In genomic region chrX:162800371-162800770, GRCm38 (mm10) we compare ENCODE assay signal across 9 mouse cellular contexts. TPM values are rescaled to one million over a fixed set of nuclear protein-coding genes. Genes with fewer than 3 reads are reported as not detected.
DNase-seq lines count a peak whose midpoint lies in the region; ATAC-seq lines count a peak whose summit lies in the region.
"Had no signal": no experiment of that assay in that cellular context is flagged by ENCODE, and none has a peak within 500 bp of the region (broad histone marks: within the 10 kb centered on the region; RNA-seq: fewer than 3 reads in every experiment).

No protein-coding gene starts in this region.

- H3K27me3 ChIP-seq in midbrain, embryonic 10.5 days (ENCODE audit: low read depth, poor library complexity, severe bottlenecking), result 0 out of 2 replicates have a peak, but pooled peaks cover 13% of the 10 kb centered on the region
- H3K27me3 ChIP-seq in midbrain, embryonic 16.5 days (ENCODE audit: control insufficient read depth, insufficient read depth, low read depth, low read length), result no peaks in the 10 kb centered on the region
- H3K27me3 ChIP-seq: midbrain, embryonic 12.5 days had no signal

- H3K4me2 ChIP-seq in midbrain, embryonic 16.5 days (ENCODE audit: low read length), result no peak overlapping the region
- H3K4me2 ChIP-seq: midbrain, embryonic 12.5 days had no signal

- H3K4me1 ChIP-seq in midbrain, embryonic 10.5 days, result no peaks in the 10 kb centered on the region
- H3K4me1 ChIP-seq in midbrain, embryonic 16.5 days (ENCODE audit: control insufficient read depth, insufficient read depth, low read length), result no peaks in the 10 kb centered on the region
- H3K4me1 ChIP-seq: midbrain, embryonic 12.5 days had no signal

- no peak overlapping the region for H3K4me3 ChIP-seq in midbrain, embryonic 10.5 days
- no peak overlapping the region for H3K4me3 ChIP-seq in midbrain, embryonic 16.5 days (ENCODE audit: low read depth, low read length)
- H3K4me3 ChIP-seq: midbrain, embryonic 12.5 days had no signal

- DNase-seq in midbrain, embryonic 10.5 days (ENCODE audit: low spot score), result peak; percentile 24
- peak; percentile 39 for DNase-seq in T-cell, adult 2 months (ENCODE audit: low spot score)
- DNase-seq in cerebellum, adult 8-10 months, result peak; percentile 42
- DNase-seq in hindlimb bud, embryonic 11.5 days (ENCODE audit: extremely low spot score, low read depth, low spot score), result peak; percentile 16
- DNase-seq in lung, adult 18-20 months, result peak; percentile 12 to 31
- peak; percentile 42 to 52 for DNase-seq in right cerebral cortex, postnatal 10 days (ENCODE audit: low spot score in 2 of 2)

- no peak overlapping the region for H3K9ac ChIP-seq in midbrain, embryonic 16.5 days (ENCODE audit: low read depth, low read length)
- H3K9ac ChIP-seq: midbrain, embryonic 12.5 days had no signal

- no peak for ATAC-seq in midbrain, embryonic 16.5 days
- ATAC-seq in erythroblast, adult 5-6 weeks (replicated peaks; ENCODE audit: low FRiP score, poor library complexity, severe bottlenecking), result no peak

- H3K27ac ChIP-seq in midbrain, embryonic 10.5 days (replicated peaks), result no peak overlapping the region
- H3K27ac ChIP-seq in midbrain, embryonic 16.5 days (ENCODE audit: low read length), result no peak overlapping the region
- H3K27ac ChIP-seq: midbrain, embryonic 12.5 days had no signal

- H3K9me3 ChIP-seq in midbrain, embryonic 10.5 days (replicated peaks), result no peaks in the 10 kb centered on the region
- no peaks in the 10 kb centered on the region for H3K9me3 ChIP-seq in midbrain, embryonic 16.5 days (replicated peaks; ENCODE audit: control insufficient read depth, low read length, poor library complexity, severe bottlenecking)
- H3K9me3 ChIP-seq: midbrain, embryonic 12.5 days had no signal

- peaks cover 32% of the 10 kb centered on the region for H3K36me3 ChIP-seq in midbrain, embryonic 10.5 days
- H3K36me3 ChIP-seq in midbrain, embryonic 16.5 days (ENCODE audit: control insufficient read depth, insufficient read depth, low read length), result no peaks in the 10 kb centered on the region

RNA-seq across cellular contexts. Expression of gene Txlng, which starts 28.9 kb away (rescaled TPM):
- 14.5 and 14.6 TPM in 2 replicates for polyA plus RNA-seq in midbrain, embryonic 10.5 days (2016; fragmentation: Nextera tagmentation; extraction: Ambion mirVana)
- polyA plus RNA-seq in midbrain, embryonic 16.5 days (2015; fragmentation: Nextera tagmentation; extraction: Ambion mirVana), result 11.9 and 13.5 TPM in 2 replicates
- 7.9 and 9.2 TPM in 2 replicates for total RNA-seq in erythroblast, adult 5-6 weeks (2015; ENCODE audit: low replicate concordance)
- 17.6 and 23.8 TPM in 2 replicates for total RNA-seq in erythroblast, adult 5-6 weeks (2017; ENCODE audit: low replicate concordance)

RNA-seq across cellular contexts. Expression of gene Rbbp7, which starts 40.2 kb away (rescaled TPM):
- polyA plus RNA-seq in midbrain, embryonic 10.5 days (2016; fragmentation: Nextera tagmentation; extraction: Ambion mirVana), result 384 and 412 TPM in 2 replicates
- polyA plus RNA-seq in midbrain, embryonic 16.5 days (2015; fragmentation: Nextera tagmentation; extraction: Ambion mirVana), result 216 and 226 TPM in 2 replicates
- total RNA-seq in erythroblast, adult 5-6 weeks (2015; ENCODE audit: low replicate concordance), result 63.5 and 86.1 TPM in 2 replicates
- 42.3 and 53.1 TPM in 2 replicates for total RNA-seq in erythroblast, adult 5-6 weeks (2017; ENCODE audit: low replicate concordance)
